Mouse (Mus musculus) lung, adult 2 months (tissue): ENCODE results near the gene Barhl2. TPM values are rescaled to one million over a fixed set of nuclear protein-coding genes. Genes with fewer than 3 reads are reported as not detected.

ENCODE experiments used
- DNase-seq: peaks from one replicate; pipeline ENCODE4 v3.0.0; 2022
- H3K4me1 ChIP-seq: fragments of 200-500 bp; 2 replicates; pipeline ENCODE4 v1.6.1; 2011; ENCODE audit warnings: low read length; ENCODE audit not compliant: control insufficient read depth, insufficient read depth
- H3K4me3 ChIP-seq: fragments of 200-500 bp; replicated peaks from 2 replicates; pipeline ENCODE3; 2011; ENCODE audit warnings: low read depth, mild to moderate bottlenecking, control low read depth, low read length; ENCODE audit errors: extremely low read depth
- CTCF ChIP-seq: fragments of 200-500 bp; IDR thresholded peaks from 2 replicates; pipeline ENCODE4 v1.5.1; 2011; ENCODE audit warnings: mild to moderate bottlenecking, low read length, control low read depth; ENCODE audit not compliant: insufficient read depth
- POLR2A ChIP-seq: fragments of 200-500 bp; IDR thresholded peaks from 2 replicates; pipeline ENCODE4 v1.6.1; 2011; ENCODE audit warnings: low read depth, mild to moderate bottlenecking, control low read depth, low read length, borderline replicate concordance; ENCODE audit errors: extremely low read depth
- WGBS: fragments of 180-500 bp; shearing (Covaris S2); methylation state at CpG from one replicate; pipeline ENCODE4 v1.1.7; 2018; 5-methylcytosine and 5-hydroxymethylcytosine counted together
- polyA plus RNA-seq: library from polyadenylated mRNA; depleted of rRNA; stranded (reverse); fragments of >200 nt; gene quantifications from 2 replicates; pipeline ENCODE4 v1.2.3, GENCODE M21; 2012

Gene Barhl2
- polyA plus RNA-seq, 1 experiment, result not detected

- no peak for DNase-seq
- TF ChIP-seq POLR2A, result no peak
- TF ChIP-seq CTCF, result no peak
- no peaks in the 10 kb centered on the region for H3K4me1 ChIP-seq
- 2% methylated on average over 6 of the region's 6 CpGs for WGBS
- no peak overlapping the region for H3K4me3 ChIP-seq
These were observed 9.2 kb downstream of the Barhl2 start for GRCm38 (mm10) chr5:106448798-106449125.

- H3K4me3 ChIP-seq, result no peak overlapping the region
- H3K4me1 ChIP-seq, result no peaks in the 10 kb centered on the region
- TF ChIP-seq CTCF, result no peak
- TF ChIP-seq POLR2A, result no peak
- 5% methylated on average over 50 of the region's 50 CpGs for WGBS
- DNase-seq, result no peak
These were observed 9.8 kb downstream of the Barhl2 start for GRCm38 (mm10) chr5:106447951-106448797.

GRCm38 (mm10) chr5:106447091-106447820 is 10.7 kb downstream of the Barhl2 start:
- Histone ChIP-seq H3K4me1 (no peaks in the 10 kb centered on the region), H3K4me3 (no peak overlapping the region)
- WGBS, result 44% methylated on average over 14 of the region's 14 CpGs
- no peak for DNase-seq
- TF ChIP-seq POLR2A (no peak), CTCF (no peak)

- H3K4me3 ChIP-seq, result no peak overlapping the region
These were observed 11.4 kb downstream of the Barhl2 start for GRCm38 (mm10) chr5:106446593-106446992.

GRCm38 (mm10) chr5:106445681-106446080 is 12.3 kb downstream of the Barhl2 start:
- no peak for DNase-seq
- 80% methylated on average over 3 of the region's 3 CpGs for WGBS
- Histone ChIP-seq H3K4me1 (no peaks in the 10 kb centered on the region), H3K4me3 (no peak overlapping the region)
- TF ChIP-seq CTCF (no peak), POLR2A (no peak)

More at GRCm38 (mm10) chr5:106446593-106446992, 11.4 kb downstream of the Barhl2 start:
- TF ChIP-seq CTCF (no peak), POLR2A (no peak)
- no peaks in the 10 kb centered on the region for H3K4me1 ChIP-seq
- 9% methylated on average over 8 of the region's 8 CpGs for WGBS
- no peak for DNase-seq

- Histone ChIP-seq H3K4me3 (no peak overlapping the region), H3K4me1 (no peaks in the 10 kb centered on the region)
- WGBS, result 86% methylated on average over 7 of the region's 7 CpGs
- DNase-seq, result no peak
- TF ChIP-seq POLR2A (no peak), CTCF (no peak)
These were observed 19.1 kb downstream of the Barhl2 start for GRCm38 (mm10) chr5:106438916-106439315.

GRCm38 (mm10) chr5:106426069-106426468 is 31.9 kb downstream of the Barhl2 start:
- TF ChIP-seq POLR2A, result no peak
- no peak for TF ChIP-seq CTCF
- Histone ChIP-seq H3K4me3 (no peak overlapping the region), H3K4me1 (no peaks in the 10 kb centered on the region)
- WGBS, result 68% methylated on average over 7 of the region's 7 CpGs
- DNase-seq, result no peak

- no peaks in the 10 kb centered on the region for H3K4me1 ChIP-seq
- 81% methylated on average over 8 of the region's 8 CpGs for WGBS
- TF ChIP-seq POLR2A (no peak), CTCF (no peak)
- DNase-seq, result no peak
- no peak overlapping the region for H3K4me3 ChIP-seq
These were observed 37.1 kb downstream of the Barhl2 start for GRCm38 (mm10) chr5:106420871-106421270.

GRCm38 (mm10) chr5:106420370-106420769 is 37.6 kb downstream of the Barhl2 start:
- H3K4me3 ChIP-seq, result no peak overlapping the region
- no peak for DNase-seq
- TF ChIP-seq CTCF (no peak), POLR2A (no peak)
- no peaks in the 10 kb centered on the region for H3K4me1 ChIP-seq
- WGBS, result 87% methylated on average over 11 of the region's 11 CpGs
